Mouse (Mus musculus) heart, postnatal 0 days (tissue): Measurements from ENCODE around the gene Zfp978. TPM values are rescaled to one million over a fixed set of nuclear protein-coding genes. Genes with fewer than 3 reads are reported as not detected.
A peak's percentile ranks its signal among the peaks of the same experiment; 100 is the strongest.
"Not testable (repeated sequence)": the region's sequence is repeated elsewhere in the genome, so short reads cannot be mapped to it uniquely, and the experiment has no call there.

Experiments used
- ATAC-seq: fragments of 200-750 bp; cut with Nextera tagmentation; 2 replicates; pipeline ENCODE4 v1.8.0; 2017; ENCODE audit warnings: low read depth, moderate number of reproducible peaks, moderate library complexity; ENCODE audit not compliant: insufficient read depth
- DNase-seq: peaks from one replicate; pipeline ENCODE4 v3.0.0-alpha.2; 2016; ENCODE audit warnings: low spot score
- H3K27ac ChIP-seq: fragments of 300-500 bp; sonication (generic); 2 replicates; pipeline ENCODE4 v1.5.1; 2014; ENCODE audit warnings: low read depth, mild to moderate bottlenecking
- H3K27me3 ChIP-seq: fragments of 300-500 bp; sonication (generic); 2 replicates; pipeline ENCODE4 v1.6.1; 2014; ENCODE audit warnings: low read length, mixed read lengths; ENCODE audit not compliant: control insufficient read depth, insufficient read depth
- H3K36me3 ChIP-seq: fragments of 300-500 bp; sonication (generic); replicated peaks from 2 replicates; pipeline ENCODE4 v1.6.1; 2014; ENCODE audit warnings: low read length, mixed read lengths; ENCODE audit not compliant: control insufficient read depth, insufficient read depth
- H3K4me1 ChIP-seq: fragments of 300-500 bp; sonication (generic); 2 replicates; pipeline ENCODE4 v1.6.1; 2014; ENCODE audit warnings: antibody characterized with exemption; ENCODE audit not compliant: control insufficient read depth, insufficient read depth
- H3K4me2 ChIP-seq: fragments of 300-500 bp; sonication (generic); 2 replicates; pipeline ENCODE4 v1.6.1; 2014; ENCODE audit warnings: low read depth, mild to moderate bottlenecking, low read length, moderate library complexity
- H3K4me3 ChIP-seq: fragments of 300-500 bp; sonication (generic); 2 replicates; pipeline ENCODE4 v1.5.1; 2014; ENCODE audit warnings: low read depth, low read length
- H3K9ac ChIP-seq: fragments of 300-500 bp; sonication (generic); replicated peaks from 2 replicates; pipeline ENCODE4 v1.6.1; 2014; ENCODE audit warnings: low read depth, low read length, mixed read lengths
- H3K9me3 ChIP-seq: fragments of 300-500 bp; sonication (generic); replicated peaks from 2 replicates; pipeline ENCODE4 v1.6.1; 2016; ENCODE audit warnings: low read length; ENCODE audit not compliant: control insufficient read depth
- WGBS: fragments of 180-500 bp; shearing (Covaris S2); extraction: QIAGEN DNeasy Blood & Tissue Kit; methylation state at CpG from one replicate; pipeline ENCODE4 v1.1.7; 2014; 5-methylcytosine and 5-hydroxymethylcytosine counted together
- polyA plus RNA-seq: library from polyadenylated mRNA; unstranded; fragments of >200 nt; fragmentation: Nextera tagmentation; extraction: Ambion mirVana; gene quantifications from 2 replicates; pipeline ENCODE4 v1.2.1, GENCODE M21; 2015
- total RNA-seq: library from RNA; depleted of rRNA; stranded (reverse); fragments of >200 nt; gene quantifications from 2 replicates; pipeline ENCODE4 v1.2.3, GENCODE M21; 2014; ENCODE audit warnings: low replicate concordance

The Zfp978 gene
- total and polyA plus RNA-seq, 2 experiments from 2014 or later = 0.20 TPM; not detected in 1

DNA sequence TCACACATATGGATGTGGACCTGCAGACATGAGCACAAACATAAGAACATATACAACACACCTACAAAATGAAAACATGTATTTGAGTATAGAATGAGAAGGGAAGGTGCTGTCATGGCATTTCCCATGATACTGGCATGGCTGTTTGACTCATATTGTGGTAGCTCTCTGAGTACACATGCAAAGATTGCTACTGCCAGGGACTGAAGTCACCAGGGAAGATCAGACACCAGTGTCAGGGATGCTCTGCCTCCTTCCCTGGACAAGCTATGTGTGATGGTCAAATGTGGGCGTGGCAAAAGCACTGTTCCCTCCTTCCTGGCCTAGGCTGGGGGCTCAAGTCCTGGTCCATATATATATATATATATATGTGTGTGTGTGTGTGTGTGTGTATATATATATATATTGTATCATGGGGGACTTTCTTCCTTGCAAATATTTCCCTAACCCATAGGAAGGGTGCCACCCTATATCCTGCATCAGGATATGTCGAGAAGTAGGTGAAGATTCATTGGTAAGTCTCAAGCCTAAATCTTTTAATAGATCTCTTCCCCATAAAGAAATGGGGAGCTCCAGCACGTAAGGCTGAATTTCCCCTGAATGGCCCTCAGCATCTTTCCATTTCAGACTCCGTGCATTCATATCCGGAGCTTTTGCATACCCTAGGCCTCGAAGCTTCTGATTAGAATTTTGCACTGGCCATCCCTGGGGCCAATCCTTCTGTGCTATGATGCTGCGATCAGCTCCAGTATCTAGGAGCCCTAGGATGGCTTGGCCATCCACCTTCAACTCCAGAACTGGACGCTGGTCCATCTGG, 39.1 kb downstream of the Zfp978 start:
- H3K9me3 ChIP-seq = peaks cover 36% of the 10 kb centered on the region
- not testable (repeated sequence) for H3K4me1 ChIP-seq
- WGBS = 76% methylated on average over 8 of the region's 8 CpGs

DNA sequence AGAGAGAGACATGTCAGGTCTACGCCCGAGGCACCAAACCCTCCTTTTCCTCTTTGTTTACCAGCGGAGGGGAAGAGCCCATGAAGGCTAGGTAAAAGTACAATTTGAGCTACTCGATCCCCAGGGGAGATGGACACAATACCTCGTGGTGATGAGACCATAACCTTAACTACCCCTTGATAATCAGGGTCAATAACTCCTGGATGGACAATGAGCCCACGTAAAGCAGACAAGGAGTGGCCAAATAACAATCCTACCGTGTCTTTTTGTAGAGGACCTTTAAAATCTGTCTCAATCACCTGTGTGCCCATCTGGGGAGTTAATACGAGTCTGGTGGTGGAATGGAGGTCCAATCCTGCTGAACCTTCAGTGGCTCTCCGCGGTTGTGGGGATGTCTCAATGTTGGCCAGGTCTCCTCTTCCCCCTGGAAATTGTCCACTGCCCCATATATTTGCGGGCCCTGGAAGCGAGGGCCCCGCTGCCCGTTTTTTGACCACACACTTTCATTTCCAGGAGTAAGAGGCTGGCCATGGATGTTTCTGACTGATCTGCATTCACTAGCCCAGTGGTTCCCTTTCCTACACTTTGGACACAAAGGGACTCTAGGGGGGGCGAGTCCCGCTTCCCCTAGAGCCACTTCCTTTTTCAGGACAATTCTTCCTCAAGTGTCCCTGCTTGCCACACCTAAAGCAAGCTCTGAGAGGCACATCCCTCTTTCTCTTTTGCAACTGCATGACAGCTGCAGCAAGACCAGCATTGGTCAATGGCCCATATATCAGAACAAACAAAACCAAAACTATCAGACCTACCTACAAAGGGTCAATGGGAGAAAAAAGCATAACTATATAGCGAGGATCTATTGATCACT, 40.0 kb downstream of the Zfp978 start:
- not testable (repeated sequence) for H3K9ac ChIP-seq, H3K27me3 ChIP-seq, ATAC-seq, H3K4me2 ChIP-seq, DNase-seq, H3K4me1 ChIP-seq, H3K27ac ChIP-seq, H3K4me3 ChIP-seq, H3K36me3 ChIP-seq
- WGBS = 68% methylated on average over 15 of the region's 17 CpGs
- H3K9me3 ChIP-seq = peaks cover 36% of the 10 kb centered on the region

More for the DNA sequence above, 39.1 kb downstream of the Zfp978 start:
- H3K4me2 ChIP-seq, DNase-seq, H3K27ac ChIP-seq, H3K27me3 ChIP-seq, H3K9ac ChIP-seq, H3K36me3 ChIP-seq, H3K4me3 ChIP-seq, ATAC-seq: not testable (repeated sequence)

DNA sequence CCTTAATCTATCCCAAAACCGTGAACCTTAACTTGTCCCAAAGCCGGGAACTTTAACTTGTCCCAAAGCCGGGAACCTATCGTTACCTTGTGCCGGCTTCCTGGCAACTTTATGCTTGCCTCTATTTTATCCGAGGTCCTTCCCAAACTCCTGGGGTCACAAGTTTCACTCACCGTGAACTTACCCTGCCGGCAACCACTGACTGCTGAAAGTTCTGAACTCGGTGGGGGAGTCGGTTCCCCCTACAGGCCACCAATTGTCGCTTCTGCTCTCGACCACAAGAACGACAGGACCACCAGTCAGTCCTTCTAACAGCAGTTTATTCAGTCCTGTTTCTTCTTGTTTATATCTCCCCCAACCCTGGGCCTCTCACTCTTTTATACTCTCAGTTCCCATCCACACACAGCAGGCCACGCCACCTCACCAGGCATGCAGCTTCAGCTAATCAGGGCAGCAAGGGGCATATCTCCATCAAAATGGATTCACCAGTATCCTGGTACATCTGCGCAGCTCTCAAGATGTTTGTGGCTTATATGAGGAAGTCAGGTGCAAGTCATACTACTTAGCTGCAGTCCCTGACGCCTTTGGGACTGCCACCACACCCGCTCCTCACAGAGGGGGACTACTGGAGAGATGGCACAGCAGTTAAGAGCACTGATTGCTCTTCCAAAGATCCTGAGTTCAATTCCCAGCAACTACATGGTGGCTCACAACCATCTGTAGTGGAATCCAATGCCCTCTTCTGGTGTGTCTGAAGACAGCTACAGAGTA, 40.8 kb downstream of the Zfp978 start:
- H3K9ac ChIP-seq, DNase-seq, H3K27ac ChIP-seq, H3K4me3 ChIP-seq, H3K4me2 ChIP-seq, H3K36me3 ChIP-seq, H3K4me1 ChIP-seq, H3K27me3 ChIP-seq, ATAC-seq: not testable (repeated sequence)
- H3K9me3 ChIP-seq = peaks cover 36% of the 10 kb centered on the region
- 72% methylated on average over 17 of the region's 17 CpGs for WGBS

DNA sequence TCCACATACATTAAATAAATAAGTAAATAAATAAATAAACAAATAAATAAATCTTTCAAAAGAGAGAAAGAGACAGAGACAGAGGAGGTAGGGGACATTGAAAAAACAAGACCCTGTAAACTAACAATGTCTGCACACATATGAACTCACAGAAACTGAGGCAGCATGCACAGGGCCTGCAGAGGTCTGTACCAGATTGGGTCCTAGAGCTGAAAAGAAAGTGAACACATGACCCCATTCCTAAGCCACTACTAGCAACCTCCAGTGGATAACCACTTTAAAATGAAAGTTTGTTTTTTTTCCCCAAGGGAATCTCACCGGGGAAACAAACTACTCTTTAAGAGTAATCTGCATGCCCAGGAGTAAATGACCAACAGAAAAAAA, 41.4 kb downstream of the Zfp978 start:
- not testable (repeated sequence) for H3K27me3 ChIP-seq, H3K9ac ChIP-seq, DNase-seq, H3K4me1 ChIP-seq, H3K36me3 ChIP-seq, H3K4me2 ChIP-seq, H3K4me3 ChIP-seq, H3K27ac ChIP-seq, ATAC-seq
- 14% methylated on average over 1 of the region's 1 CpGs for WGBS
- peaks cover 36% of the 10 kb centered on the region for H3K9me3 ChIP-seq

DNA sequence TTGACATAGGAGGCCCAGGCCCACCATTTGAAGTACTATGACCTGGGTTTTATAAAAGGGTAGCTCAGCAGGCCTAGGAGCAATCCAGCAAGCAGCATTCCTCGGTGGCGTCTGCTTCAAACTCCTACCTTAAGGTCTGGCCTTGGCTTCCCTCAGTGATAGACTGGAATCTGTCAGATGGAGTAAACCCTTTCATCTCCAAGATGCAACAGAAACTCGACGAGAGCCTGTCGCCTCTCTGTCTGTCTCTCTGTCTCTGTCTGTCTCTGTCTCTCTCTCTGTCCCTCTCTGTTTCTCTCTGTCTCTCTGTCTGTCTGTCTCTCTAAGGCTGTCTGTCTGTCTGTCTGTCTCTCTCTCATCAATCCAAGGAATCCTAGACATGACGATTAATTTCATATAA, 42.4 kb downstream of the Zfp978 start:
- H3K9me3 ChIP-seq = peaks cover 36% of the 10 kb centered on the region
- WGBS = 79% methylated on average over 6 of the region's 6 CpGs
- not testable (repeated sequence) for ATAC-seq, H3K36me3 ChIP-seq, H3K4me3 ChIP-seq, H3K4me1 ChIP-seq, H3K9ac ChIP-seq, H3K27ac ChIP-seq, H3K4me2 ChIP-seq, H3K27me3 ChIP-seq, DNase-seq

DNA sequence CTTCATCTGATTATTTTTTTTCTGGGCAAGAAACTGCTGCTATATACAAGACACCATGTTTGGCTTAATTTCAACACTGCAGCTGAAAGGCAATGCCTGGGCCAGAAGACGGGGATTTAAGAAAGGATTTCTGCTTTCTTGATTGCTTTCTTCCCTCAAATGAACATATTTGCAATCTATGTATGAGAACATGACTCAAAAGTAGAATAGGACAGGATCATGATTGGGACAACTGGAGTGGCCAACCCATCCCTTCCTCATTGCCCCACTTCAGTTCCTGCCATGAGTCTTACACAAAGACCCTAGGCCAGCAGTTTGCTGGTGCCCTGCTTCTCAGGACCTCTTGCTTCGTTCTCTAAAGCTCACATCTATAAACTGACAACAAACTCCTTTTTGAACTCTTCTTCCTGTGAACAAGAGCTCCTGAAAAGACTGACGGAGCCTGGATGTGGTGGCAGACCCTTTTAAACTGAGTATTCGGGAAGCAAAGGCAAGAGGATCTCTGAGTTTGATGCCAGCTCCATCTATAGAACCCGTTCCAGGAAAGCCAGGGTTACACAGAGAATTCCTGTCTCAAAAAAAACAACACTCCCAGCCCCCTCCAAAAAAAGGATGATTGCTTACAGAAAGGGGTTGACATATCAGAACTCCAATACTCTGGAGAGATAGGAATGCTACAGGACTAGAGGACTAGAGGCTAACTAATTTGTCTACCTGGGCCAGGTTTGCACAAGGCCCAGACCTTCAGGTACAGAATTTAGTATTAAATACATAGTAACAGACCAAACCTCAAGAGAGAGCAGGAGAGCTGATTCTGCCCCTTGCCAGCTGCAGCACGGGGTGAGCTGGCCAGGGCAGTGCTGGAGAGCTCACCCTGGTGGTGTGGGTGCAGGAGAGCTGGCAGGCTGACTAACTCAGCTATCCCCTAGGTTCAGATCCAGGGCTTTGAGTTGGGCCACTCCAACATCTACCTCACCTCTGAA, 43.1 kb downstream of the Zfp978 start:
- WGBS = 59% methylated on average over 5 of the region's 6 CpGs
- not testable (repeated sequence) for DNase-seq

More for the DNA sequence above, 43.1 kb downstream of the Zfp978 start:
- H3K27ac ChIP-seq, H3K9ac ChIP-seq, H3K27me3 ChIP-seq, H3K36me3 ChIP-seq, H3K4me3 ChIP-seq, H3K4me2 ChIP-seq, H3K4me1 ChIP-seq: not testable (repeated sequence)
- H3K9me3 ChIP-seq = peaks cover 36% of the 10 kb centered on the region
- ATAC-seq = peak; percentile 7; the same call in 1 of the 2 replicates
